Mouse (Mus musculus) heart, postnatal 0 days (tissue): ENCODE measurements around the gene Mcoln2.

Experiments used
- CTCF ChIP-seq: IDR thresholded peaks from 2 replicates; pipeline ENCODE4 v1.5.1; 2016; ENCODE audit warnings: antibody characterized with exemption, control low read depth, low read depth
- EP300 ChIP-seq: IDR thresholded peaks from 2 replicates; pipeline ENCODE4 v1.6.1; 2016; ENCODE audit warnings: antibody characterized with exemption, low read depth

GRCm38 (mm10) chr3:146159360-146159759, 9.7 kb downstream of the Mcoln2 start:
- TF ChIP-seq CTCF (no peak), EP300 (no peak)
